Mouse (Mus musculus) retina, adult 2 months (tissue): ENCODE data around the gene Gm47985.

Experiments used
- DNase-seq: peaks from one replicate; pipeline ENCODE4 v3.0.0-alpha.2; 2012; ENCODE audit warnings: low read depth, low spot score

The Gm47985 gene

GRCm38 (mm10) chr1:151219045-151219444 is 36.7 kb downstream of the Gm47985 start:
- DNase-seq = no peak

GRCm38 (mm10) chr1:151220098-151220497 is 37.8 kb downstream of the Gm47985 start:
- no peak for DNase-seq

- DNase-seq = no peak
Measured at GRCm38 (mm10) chr1:151222561-151223267, 40.4 kb downstream of the Gm47985 start.

- DNase-seq = no peak
Measured at GRCm38 (mm10) chr1:151223377-151223776, 41.0 kb downstream of the Gm47985 start.

- DNase-seq = no peak
Measured at GRCm38 (mm10) chr1:151224536-151224935, 42.2 kb downstream of the Gm47985 start.

- DNase-seq = no peak
Measured at GRCm38 (mm10) chr1:151227506-151227905, 45.2 kb downstream of the Gm47985 start.

- no peak for DNase-seq
Measured at GRCm38 (mm10) chr1:151228320-151228989, 46.1 kb downstream of the Gm47985 start.

GRCm38 (mm10) chr1:151232346-151232745 is 50.0 kb downstream of the Gm47985 start:
- no peak for DNase-seq

GRCm38 (mm10) chr1:151233756-151234155 is 51.4 kb downstream of the Gm47985 start:
- no peak for DNase-seq
